Mouse (Mus musculus): ENCODE measurements at regions not wholly inside any gene's neighbourhood (a gene's known extent, or its start where the extent isn't known, plus 50 kb on each side); places are given as distances from the start of the nearest gene placed in this dataset.

DNA sequence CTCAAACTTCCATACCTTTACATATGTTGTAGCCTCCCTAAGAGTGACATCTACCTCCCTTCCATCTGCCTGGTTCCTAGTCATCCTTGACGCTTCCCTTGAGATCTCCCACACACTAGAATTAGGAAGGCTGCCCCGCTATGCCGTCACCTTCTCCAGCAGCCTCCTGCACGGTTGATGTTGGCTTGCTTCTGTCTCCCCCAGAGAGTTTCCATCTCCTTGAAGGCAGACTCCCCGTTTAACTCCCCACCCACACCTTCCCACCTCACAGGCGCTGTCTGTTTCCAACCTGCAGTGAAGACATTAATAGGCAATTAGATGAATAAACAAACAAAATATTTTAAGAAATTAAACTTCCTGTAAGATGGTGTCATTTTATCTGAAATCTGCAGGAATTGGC is 65.2 kb upstream of the Lmo4 start:
- 74% methylated on average over 6 of the region's 6 CpGs for WGBS
- H3K4me3 ChIP-seq = no peak overlapping the region
- H3K4me1 ChIP-seq (ENCODE audit: control insufficient read depth, insufficient read depth, low read length) = no peaks in the 10 kb centered on the region
- H3K36me3 ChIP-seq (ENCODE audit: control insufficient read depth, insufficient read depth, low read length) = no peaks in the 10 kb centered on the region
- H3K27ac ChIP-seq = no peak overlapping the region
- no peak overlapping the region for H3K9ac ChIP-seq (ENCODE audit: low read depth, low read length)
- no peaks in the 10 kb centered on the region for H3K27me3 ChIP-seq (ENCODE audit: control insufficient read depth, insufficient read depth, low read length)
- no peak for DNase-seq
- intact Hi-C loops (cut with DNase I) = no loop called here
- H3K79me2 ChIP-seq (replicated peaks; ENCODE audit: control insufficient read depth, insufficient read depth, low read length) = no peaks in the 10 kb centered on the region
- TF ChIP-seq POLR2A (IDR thresholded peaks at IDR 0.05; ENCODE audit: insufficient read depth, low read depth, low read length) (no peak), EP300 (IDR thresholded peaks at IDR 0.05; ENCODE audit: insufficient read depth, low read depth, low read length) (no peak), CTCF (IDR thresholded peaks at IDR 0.05) (no peak)

DNA sequence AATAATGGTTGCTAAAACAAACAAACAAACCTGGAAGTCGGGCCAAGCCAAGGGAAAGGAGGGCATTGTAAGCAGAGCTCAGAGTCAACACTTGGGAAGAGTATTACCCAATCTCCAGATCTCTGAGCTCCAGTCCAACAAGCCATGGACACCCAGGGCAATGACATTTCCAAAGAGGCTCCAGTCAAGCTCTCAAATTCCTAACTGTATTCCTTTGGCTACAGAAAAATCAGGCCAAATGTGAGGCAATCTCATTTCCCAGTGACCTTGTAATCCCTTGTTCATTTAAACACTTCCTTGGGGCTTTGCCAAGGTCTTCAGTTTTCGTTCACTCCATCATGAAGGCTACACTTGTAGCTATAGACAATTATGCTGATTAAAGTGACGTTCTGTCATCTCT is 59.5 kb upstream of the Lmo4 start:
- WGBS = 45% methylated on average over 3 of the region's 3 CpGs
- Histone ChIP-seq H3K27ac (no peak overlapping the region), H3K36me3 (ENCODE audit: control insufficient read depth, insufficient read depth, low read length) (no peaks in the 10 kb centered on the region), H3K4me1 (ENCODE audit: control insufficient read depth, insufficient read depth, low read length) (no peaks in the 10 kb centered on the region), H3K9ac (ENCODE audit: low read depth, low read length) (no peak overlapping the region), H3K79me2 (replicated peaks; ENCODE audit: control insufficient read depth, insufficient read depth, low read length) (no peaks in the 10 kb centered on the region), H3K27me3 (ENCODE audit: control insufficient read depth, insufficient read depth, low read length) (no peaks in the 10 kb centered on the region), H3K4me3 (no peak overlapping the region)
- TF ChIP-seq POLR2A (IDR thresholded peaks at IDR 0.05; ENCODE audit: insufficient read depth, low read depth, low read length) = no peak
- TF ChIP-seq CTCF (IDR thresholded peaks at IDR 0.05) = no peak
- no peak for TF ChIP-seq EP300 (IDR thresholded peaks at IDR 0.05; ENCODE audit: insufficient read depth, low read depth, low read length)
- no peak for DNase-seq
- intact Hi-C loops (cut with DNase I) = no loop called here

DNA sequence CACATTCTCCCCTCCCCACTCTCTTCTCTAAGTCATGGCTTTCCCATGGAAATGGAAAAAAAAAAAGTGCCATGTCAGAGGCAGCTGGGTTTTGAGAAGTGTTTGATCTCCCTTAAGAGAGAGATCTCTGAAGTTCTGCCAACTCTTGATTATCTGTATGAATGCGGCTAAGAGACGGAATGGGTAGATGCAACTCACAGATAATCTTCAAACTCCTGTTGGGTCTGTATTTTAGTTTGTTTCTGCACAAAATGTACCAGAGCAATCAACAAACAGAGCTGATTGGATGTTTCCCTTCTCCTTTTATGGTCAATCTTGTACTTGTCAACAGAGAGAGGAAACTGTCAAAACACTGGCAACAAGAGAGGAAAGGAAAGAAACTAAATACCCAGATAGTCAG is 55.9 kb upstream of the Lmo4 start:
- no peak overlapping the region for H3K9ac ChIP-seq (ENCODE audit: low read depth, low read length)
- intact Hi-C loops (cut with DNase I) = no loop called here
- no peaks in the 10 kb centered on the region for H3K27me3 ChIP-seq (ENCODE audit: control insufficient read depth, insufficient read depth, low read length)
- WGBS = 49% methylated on average over 2 of the region's 2 CpGs
- no peak overlapping the region for H3K4me3 ChIP-seq
- H3K36me3 ChIP-seq (ENCODE audit: control insufficient read depth, insufficient read depth, low read length) = no peaks in the 10 kb centered on the region
- no peak overlapping the region for H3K27ac ChIP-seq
- no peak for DNase-seq
- H3K79me2 ChIP-seq (replicated peaks; ENCODE audit: control insufficient read depth, insufficient read depth, low read length) = no peaks in the 10 kb centered on the region
- H3K4me1 ChIP-seq (ENCODE audit: control insufficient read depth, insufficient read depth, low read length) = no peaks in the 10 kb centered on the region
- no peak for TF ChIP-seq POLR2A (IDR thresholded peaks at IDR 0.05; ENCODE audit: insufficient read depth, low read depth, low read length)
- no peak for TF ChIP-seq EP300 (IDR thresholded peaks at IDR 0.05; ENCODE audit: insufficient read depth, low read depth, low read length)
- no peak for TF ChIP-seq CTCF (IDR thresholded peaks at IDR 0.05)

DNA sequence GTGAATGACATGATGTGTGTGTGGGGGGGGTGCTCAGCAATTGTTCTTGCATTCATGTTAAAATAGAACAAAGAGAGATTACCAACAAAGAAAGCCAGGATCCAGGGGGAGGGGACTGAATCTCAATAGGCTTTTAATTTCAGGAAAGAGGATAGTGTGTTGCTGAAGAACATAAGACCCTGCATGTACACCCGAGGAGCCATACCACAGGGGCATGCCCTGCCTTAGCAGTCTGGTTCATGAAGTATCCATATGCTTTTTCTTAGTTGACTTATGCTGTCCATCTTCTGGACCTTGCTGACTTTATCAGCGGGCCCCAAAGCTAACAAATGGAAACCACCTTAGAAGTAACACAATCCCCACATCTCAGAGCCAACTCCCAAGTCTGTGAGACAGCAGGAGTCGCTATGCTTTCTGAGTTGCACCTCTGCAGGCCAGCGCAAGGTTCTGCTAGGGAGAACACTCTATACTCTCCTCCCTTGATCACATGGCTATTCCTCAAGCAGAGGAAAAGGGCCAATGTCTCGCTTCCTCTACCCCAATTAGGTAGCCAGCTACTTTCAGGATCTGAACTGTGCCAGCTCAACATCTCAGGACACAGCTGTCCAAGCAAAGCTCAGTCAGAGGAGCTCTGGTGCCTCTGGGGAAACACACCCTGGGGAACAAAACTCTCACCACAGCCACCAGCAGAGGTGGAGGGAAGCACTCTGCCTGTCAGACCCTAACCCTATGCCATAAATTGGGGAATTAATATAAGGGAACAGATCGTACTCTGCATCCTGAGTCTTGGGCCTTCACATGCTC is 52.9 kb upstream of the Lmo4 start:
- Histone ChIP-seq H3K4me1 (ENCODE audit: control insufficient read depth, insufficient read depth, low read length) (no peaks in the 10 kb centered on the region), H3K27me3 (ENCODE audit: control insufficient read depth, insufficient read depth, low read length) (no peaks in the 10 kb centered on the region), H3K4me3 (no peak overlapping the region), H3K79me2 (replicated peaks; ENCODE audit: control insufficient read depth, insufficient read depth, low read length) (no peaks in the 10 kb centered on the region), H3K9ac (ENCODE audit: low read depth, low read length) (no peak overlapping the region), H3K36me3 (ENCODE audit: control insufficient read depth, insufficient read depth, low read length) (no peaks in the 10 kb centered on the region), H3K27ac (no peak overlapping the region)
- intact Hi-C loops (cut with DNase I) = no loop called here
- WGBS = 71% methylated on average over 6 of the region's 6 CpGs
- no peak for DNase-seq
- TF ChIP-seq POLR2A (IDR thresholded peaks at IDR 0.05; ENCODE audit: insufficient read depth, low read depth, low read length) (no peak), EP300 (IDR thresholded peaks at IDR 0.05; ENCODE audit: insufficient read depth, low read depth, low read length) (no peak), CTCF (IDR thresholded peaks at IDR 0.05) (no peak)

DNA sequence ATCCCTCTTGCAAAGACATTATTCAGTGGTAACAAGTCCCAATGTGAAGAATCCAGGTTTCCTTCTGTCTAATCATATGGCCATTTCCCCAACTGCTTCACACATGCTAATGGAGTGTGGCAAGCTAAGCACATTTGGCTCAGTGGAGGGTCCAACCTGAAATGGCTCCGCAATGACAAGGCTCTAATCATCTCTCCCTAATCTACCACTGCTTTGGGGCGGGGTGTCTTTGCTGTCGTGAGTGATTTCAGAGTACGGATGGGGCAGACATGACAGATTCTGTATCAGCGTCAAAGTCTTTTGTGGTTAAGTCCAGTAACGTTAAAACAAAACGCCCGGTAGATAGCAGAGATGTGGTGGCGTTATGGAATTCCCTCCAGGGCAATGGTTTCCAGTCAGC is 52.2 kb upstream of the Lmo4 start:
- WGBS = 82% methylated on average over 9 of the region's 9 CpGs
- H3K4me1 ChIP-seq (ENCODE audit: control insufficient read depth, insufficient read depth, low read length) = no peaks in the 10 kb centered on the region
- TF ChIP-seq CTCF (IDR thresholded peaks at IDR 0.05) (no peak), EP300 (IDR thresholded peaks at IDR 0.05; ENCODE audit: insufficient read depth, low read depth, low read length) (no peak), POLR2A (IDR thresholded peaks at IDR 0.05; ENCODE audit: insufficient read depth, low read depth, low read length) (no peak)
- H3K79me2 ChIP-seq (replicated peaks; ENCODE audit: control insufficient read depth, insufficient read depth, low read length) = no peaks in the 10 kb centered on the region
- no peaks in the 10 kb centered on the region for H3K27me3 ChIP-seq (ENCODE audit: control insufficient read depth, insufficient read depth, low read length)
- no peak overlapping the region for H3K27ac ChIP-seq
- no peak overlapping the region for H3K9ac ChIP-seq (ENCODE audit: low read depth, low read length)
- no peaks in the 10 kb centered on the region for H3K36me3 ChIP-seq (ENCODE audit: control insufficient read depth, insufficient read depth, low read length)
- DNase-seq = no peak
- H3K4me3 ChIP-seq = no peak overlapping the region
- intact Hi-C loops (cut with DNase I) = no loop called here
